Mouse (Mus musculus): Measurements from ENCODE around the gene Krtap19-2. TPM values are rescaled to one million over a fixed set of nuclear protein-coding genes. Genes with fewer than 3 reads are reported as not detected.
A peak's percentile ranks its signal among the peaks of the same experiment; 100 is the strongest.

The Krtap19-2 gene
- not detected for total RNA-seq (2021)

GRCm38 (mm10) chr16:88874169-88874568, at the start of gene Krtap19-2:
TSS of gene Krtap19-2 (minus strand) at chr16:88874269.
- no peak for DNase-seq
- intact Hi-C loops (cut with DNase I), result no loop called here

- intact Hi-C loops (cut with DNase I), result no loop called here
- DNase-seq, result no peak
Observed at GRCm38 (mm10) chr16:88896357-88896756, 22.3 kb upstream of the Krtap19-2 start, which contains the start of gene Krtap19-5. TSS of gene Krtap19-5 (minus strand) at chr16:88896457.

DNA sequence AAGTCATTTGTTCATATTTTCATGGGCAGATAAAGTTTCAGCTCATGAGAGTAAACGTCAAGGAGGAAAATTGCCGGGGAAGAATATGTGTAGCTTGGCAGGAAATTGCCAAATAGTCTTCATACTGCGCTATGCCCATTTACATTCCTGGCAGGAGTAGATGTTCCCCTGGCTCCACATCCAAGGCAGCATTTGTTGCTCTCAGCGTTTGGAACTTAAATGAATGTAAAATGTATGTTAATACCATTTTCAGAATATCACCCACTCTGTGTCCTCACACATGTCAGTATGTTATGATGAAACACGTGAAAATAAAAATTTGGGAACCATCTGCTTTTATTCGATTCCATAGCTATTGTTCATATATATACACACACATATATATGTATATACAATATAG, 12.8 kb upstream of the Krtap19-2 start:
- DNase-seq, result no peak

GRCm38 (mm10) chr16:88884989-88885388, 10.9 kb upstream of the Krtap19-2 start, which contains the start of gene Krtap19-4:
TSS of gene Krtap19-4 (minus strand) at chr16:88885089.
- intact Hi-C loops (cut with DNase I), result no loop called here

More for the DNA sequence above, 12.8 kb upstream of the Krtap19-2 start:
- intact Hi-C loops (cut with DNase I), result no loop called here

DNA sequence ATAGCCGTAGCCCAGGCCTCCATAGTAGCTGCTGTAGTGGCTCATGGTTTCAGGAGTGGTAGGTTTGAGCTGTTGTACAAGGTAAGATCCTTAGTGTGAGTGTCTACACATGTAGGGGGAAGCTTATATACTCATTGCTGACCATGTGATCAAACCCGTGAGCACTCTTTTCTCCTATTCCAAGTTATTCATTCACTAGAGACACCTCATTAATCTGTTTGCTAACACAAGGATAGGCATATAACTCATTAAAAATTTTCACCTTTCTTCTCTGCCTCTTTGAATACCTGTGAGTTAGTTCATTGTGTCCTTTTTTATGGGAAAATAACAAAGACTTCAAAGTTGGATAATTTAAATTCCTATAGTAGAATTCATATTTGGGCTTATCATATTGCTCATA, 3.9 kb upstream of the Krtap19-2 start, which contains the start of gene Krtap19-3:
Gene Krtap19-3, minus strand, starts transcription at position 101 of the 400 bp plus-strand sequence.
- intact Hi-C loops (cut with DNase I), result no loop called here
- DNase-seq, result no peak

More at GRCm38 (mm10) chr16:88884989-88885388, 10.9 kb upstream of the Krtap19-2 start, which contains the start of gene Krtap19-4:
- DNase-seq, result no peak

DNA sequence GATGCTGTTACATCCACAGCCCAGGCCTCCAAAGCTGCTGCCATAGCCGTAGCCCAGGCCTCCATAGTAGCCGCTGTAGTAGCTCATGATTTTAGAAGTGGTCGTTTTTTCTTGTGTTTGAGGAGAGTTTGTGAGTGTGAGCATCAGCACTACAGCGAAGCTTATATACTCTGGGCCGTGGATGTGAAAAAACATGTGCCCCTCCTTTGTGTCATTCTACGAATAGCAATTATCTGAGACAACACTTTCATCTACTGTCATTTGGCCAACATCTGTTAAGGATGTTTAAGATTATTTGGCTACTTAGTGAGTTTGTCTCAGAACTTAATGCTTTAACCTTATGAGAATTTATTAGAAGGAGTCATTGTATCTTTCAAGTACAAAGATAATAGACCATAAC, 4.8 kb downstream of the Krtap19-2 start, which contains the start of gene Krtap19-1:
Gene Krtap19-1, minus strand, starts transcription at position 101 of the 400 bp plus-strand sequence.
- intact Hi-C loops (cut with DNase I), result no loop called here
- DNase-seq, result no peak

GRCm38 (mm10) chr16:88864887-88865407, 9.1 kb downstream of the Krtap19-2 start:
- intact Hi-C loops (cut with DNase I), result no loop called here
- no peak for DNase-seq

DNA sequence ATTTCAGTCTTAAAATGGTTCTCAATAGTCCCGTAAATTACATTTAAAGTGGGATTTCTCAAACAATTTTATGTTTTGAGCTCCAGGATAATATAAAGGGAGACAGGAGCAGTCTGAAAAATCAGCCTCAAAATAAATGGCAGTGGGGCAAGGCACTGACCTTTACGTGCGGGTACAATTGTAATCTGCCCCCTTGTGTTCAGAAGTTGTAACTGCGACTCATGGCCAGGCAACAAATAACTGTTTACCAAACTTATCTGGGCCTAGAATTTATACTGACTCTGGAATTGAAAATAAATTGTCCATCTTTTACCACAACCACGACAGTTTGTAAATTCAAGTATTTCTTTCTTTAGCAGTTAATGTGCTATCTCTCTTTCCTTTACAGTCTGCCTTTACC, 22.6 kb downstream of the Krtap19-2 start:
- intact Hi-C loops (cut with DNase I), result no loop called here
- peak; percentile 7 to 14 for DNase-seq

- intact Hi-C loops (cut with DNase I), result no loop called here
- DNase-seq, result no peak
Observed at GRCm38 (mm10) chr16:88848558-88848957, 25.5 kb downstream of the Krtap19-2 start.

DNA sequence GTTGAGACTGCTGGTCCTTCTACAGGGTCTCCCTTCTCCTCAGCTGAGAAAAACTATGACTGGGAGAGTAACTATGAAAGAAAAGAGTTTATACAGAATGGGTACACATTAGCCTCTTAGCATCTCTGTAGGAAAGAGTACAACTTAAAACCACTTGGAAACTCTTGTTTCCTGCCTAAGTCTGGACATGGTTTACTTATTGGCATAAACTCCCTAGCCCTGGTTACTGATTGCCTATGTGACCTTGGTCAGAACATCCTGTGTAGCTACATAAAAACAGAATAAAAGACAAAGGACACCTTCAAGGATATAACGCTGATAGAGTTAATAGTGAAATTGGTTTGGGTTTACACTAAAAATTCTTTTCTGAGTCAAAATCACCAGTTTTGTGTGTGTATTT, 26.7 kb downstream of the Krtap19-2 start:
- no peak for DNase-seq
- intact Hi-C loops (cut with DNase I), result no loop called here

GRCm38 (mm10) chr16:88826978-88827377, 47.1 kb downstream of the Krtap19-2 start:
- no peak for DNase-seq
- intact Hi-C loops (cut with DNase I), result loop anchor here (10.0 kb wide), 1 partner anchor 432 kb away; no protein-coding TSS in a partner anchor

GRCm38 (mm10) chr16:88826095-88826652, 47.9 kb downstream of the Krtap19-2 start, which contains the start of gene Krtap14:
TSS of gene Krtap14 (minus strand) at chr16:88826145.
- DNase-seq, result no peak
- intact Hi-C loops (cut with DNase I), result loop anchor here (10.0 kb wide), 1 partner anchor 431 kb away; no protein-coding TSS in a partner anchor

DNA sequence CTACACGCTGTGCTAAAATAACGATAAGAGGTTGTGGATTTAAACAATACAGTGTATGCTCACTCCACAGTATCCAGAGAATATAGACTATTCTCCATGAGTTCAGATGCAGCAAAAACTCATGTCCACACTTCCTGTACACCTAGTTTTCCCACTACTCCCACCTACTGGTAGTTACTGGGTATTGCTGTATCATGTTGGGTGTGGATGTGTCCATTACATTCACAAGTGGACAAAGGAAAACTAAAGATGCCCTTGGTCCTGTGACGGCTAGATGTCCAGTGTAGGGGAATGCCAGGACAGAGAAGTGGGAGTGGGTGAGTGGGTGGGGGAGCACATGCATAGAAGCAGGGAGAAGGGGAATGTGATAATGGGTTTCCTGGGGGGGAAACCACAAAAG, 50.3 kb downstream of the Krtap19-2 start:
- DNase-seq, result peak; percentile 3 to 8
- intact Hi-C loops (cut with DNase I), result loop anchor here (10.0 kb wide), 1 partner anchor 429 kb away; no protein-coding TSS in a partner anchor

Other genes with a start within 250 kb of the Krtap19-2 start
- gene 2310079G19Rik, start 246.6 kb downstream of the Krtap19-2 start, total RNA-seq (2021), result not detected
- not detected for gene Krtap26-1, start 226.5 kb downstream of the Krtap19-2 start, total RNA-seq (2021)
- not detected for gene Krtap27-1, start 202.6 kb downstream of the Krtap19-2 start, total RNA-seq (2021)
- not detected for gene 2310061N02Rik, start 166.3 kb downstream of the Krtap19-2 start, total RNA-seq (2021)
- gene Krtap13-1, start 145.4 kb downstream of the Krtap19-2 start, total RNA-seq (2021), result not detected
- gene Krtap13, start 122.6 kb downstream of the Krtap19-2 start, total RNA-seq (2021), result not detected
- gene 2310034C09Rik, start 115.4 kb downstream of the Krtap19-2 start, total RNA-seq (2021), result not detected
- not detected for gene 2310057N15Rik, start 100.1 kb downstream of the Krtap19-2 start, total RNA-seq (2021)
- gene Gm5965, start 96.4 kb downstream of the Krtap19-2 start, total RNA-seq (2021), result not detected
- gene Gm20741, start 62.0 kb downstream of the Krtap19-2 start, total RNA-seq (2021), result not detected
- gene Krtap15, start 54.1 kb downstream of the Krtap19-2 start, total RNA-seq (2021), result not detected
- not detected for gene Krtap14, start 48.1 kb downstream of the Krtap19-2 start, total RNA-seq (2021)
- not detected for gene Krtap19-1, start 4.9 kb downstream of the Krtap19-2 start, total RNA-seq (2021)
- not detected for gene Krtap19-3, start 3.8 kb upstream of the Krtap19-2 start, total RNA-seq (2021)
- not detected for gene Krtap19-4, start 10.8 kb upstream of the Krtap19-2 start, total RNA-seq (2021)
- gene Krtap19-5, start 22.2 kb upstream of the Krtap19-2 start, total RNA-seq (2021), result not detected
- gene Krtap19-9b, start 58.0 kb upstream of the Krtap19-2 start, total RNA-seq (2021), result not detected
- not detected for gene Krtap16-3, start 88.6 kb upstream of the Krtap19-2 start, total RNA-seq (2021)
- not detected for gene Krtap22-2, start 136.5 kb upstream of the Krtap19-2 start, total RNA-seq (2021)
- not detected for gene Gm10229, start 141.0 kb upstream of the Krtap19-2 start, total RNA-seq (2021)
- not detected for gene Krtap6-1, start 157.4 kb upstream of the Krtap19-2 start, total RNA-seq (2021)
- gene Gm10228, start 167.2 kb upstream of the Krtap19-2 start, total RNA-seq (2021), result not detected
- gene Krtap6-5, start 173.6 kb upstream of the Krtap19-2 start, total RNA-seq (2021), result not detected
- not detected for gene 1110025L11Rik, start 189.7 kb upstream of the Krtap19-2 start, total RNA-seq (2021)
- not detected for gene Krtap6-3, start 209.7 kb upstream of the Krtap19-2 start, total RNA-seq (2021)

Measured in heart, postnatal 10 days (tissue).